Mouse (Mus musculus) retina, postnatal 7 days (tissue): ENCODE measurements around the gene Dnm3.

Experiments used
- DNase-seq: peaks from one replicate; pipeline ENCODE4 v3.0.0-alpha.2; 2012; ENCODE audit warnings: low read depth, low spot score

Gene Dnm3

DNA sequence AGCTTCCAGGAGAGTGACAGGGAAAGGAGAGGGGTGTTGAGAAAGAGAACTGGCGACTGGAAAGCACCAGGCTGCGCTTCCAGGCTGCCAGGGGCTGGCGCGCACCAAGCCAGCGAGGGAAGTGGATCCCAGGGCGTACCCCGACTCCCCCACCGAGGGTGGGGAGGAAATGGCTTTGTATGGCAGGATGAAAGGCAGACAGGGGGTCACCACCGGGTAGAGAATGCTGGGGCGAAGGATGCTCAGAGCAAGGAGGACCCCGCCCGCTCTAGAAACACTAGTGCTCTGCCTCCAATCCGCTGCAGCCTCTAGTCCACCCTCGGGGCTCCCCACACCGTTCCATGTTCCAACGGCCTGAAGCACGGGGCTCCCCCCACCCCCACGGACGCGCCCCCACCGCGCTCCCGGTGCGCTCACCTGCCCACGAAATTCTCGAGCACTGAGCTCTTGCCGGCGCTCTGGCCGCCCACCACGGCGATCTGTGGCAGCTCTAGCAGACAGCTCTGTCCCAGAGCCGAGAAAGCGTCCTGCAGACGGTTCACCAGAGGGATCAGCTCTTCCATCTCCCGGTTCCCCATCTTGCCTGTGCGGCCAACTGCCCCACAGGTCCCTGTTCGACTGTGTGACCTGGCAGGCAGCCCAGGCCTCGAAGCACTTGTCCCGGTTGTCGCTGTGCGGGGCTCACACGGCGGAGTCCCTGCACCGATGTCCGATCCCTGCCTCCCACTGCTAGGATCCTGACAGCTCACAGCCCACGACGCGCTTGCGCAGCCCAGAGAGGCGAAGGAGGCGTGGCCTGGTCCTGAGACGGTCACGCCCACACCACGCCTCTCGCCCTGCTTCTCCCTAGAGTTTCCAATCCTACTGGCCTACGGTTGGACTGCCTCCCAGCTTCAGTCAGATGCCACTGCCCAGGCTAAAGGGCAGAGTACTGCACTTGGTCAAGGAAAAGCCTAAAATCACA is at the start of gene Dnm3:
TSS of gene Dnm3 (minus strand) at position 789 of the 964 bp plus-strand sequence.
- peak; percentile 91 for DNase-seq

DNA sequence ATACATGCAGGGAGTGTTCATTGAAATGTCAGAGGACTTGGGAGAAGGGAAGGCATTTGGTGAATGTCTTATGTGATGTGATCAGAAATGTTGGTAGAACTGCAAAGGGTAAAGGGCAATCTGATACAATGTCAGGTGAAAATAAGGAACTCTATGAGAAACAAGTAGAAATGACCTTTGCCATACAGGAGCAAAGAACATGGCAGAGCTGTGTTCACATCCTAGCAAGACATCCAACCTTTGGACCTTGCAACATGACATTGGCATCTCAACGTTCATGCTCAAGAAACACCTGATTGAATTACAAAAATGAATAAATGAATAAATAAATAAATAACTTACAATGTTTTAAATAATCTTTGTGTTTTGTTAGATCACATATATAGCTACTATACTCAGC is 37.3 kb upstream of the Dnm3 start:
- no peak for DNase-seq

- no peak for DNase-seq
Measured at GRCm38 (mm10) chr1:162510013-162510356, 32.2 kb upstream of the Dnm3 start.

- no peak for DNase-seq
Measured at GRCm38 (mm10) chr1:162509329-162510012, 31.6 kb upstream of the Dnm3 start.

DNA sequence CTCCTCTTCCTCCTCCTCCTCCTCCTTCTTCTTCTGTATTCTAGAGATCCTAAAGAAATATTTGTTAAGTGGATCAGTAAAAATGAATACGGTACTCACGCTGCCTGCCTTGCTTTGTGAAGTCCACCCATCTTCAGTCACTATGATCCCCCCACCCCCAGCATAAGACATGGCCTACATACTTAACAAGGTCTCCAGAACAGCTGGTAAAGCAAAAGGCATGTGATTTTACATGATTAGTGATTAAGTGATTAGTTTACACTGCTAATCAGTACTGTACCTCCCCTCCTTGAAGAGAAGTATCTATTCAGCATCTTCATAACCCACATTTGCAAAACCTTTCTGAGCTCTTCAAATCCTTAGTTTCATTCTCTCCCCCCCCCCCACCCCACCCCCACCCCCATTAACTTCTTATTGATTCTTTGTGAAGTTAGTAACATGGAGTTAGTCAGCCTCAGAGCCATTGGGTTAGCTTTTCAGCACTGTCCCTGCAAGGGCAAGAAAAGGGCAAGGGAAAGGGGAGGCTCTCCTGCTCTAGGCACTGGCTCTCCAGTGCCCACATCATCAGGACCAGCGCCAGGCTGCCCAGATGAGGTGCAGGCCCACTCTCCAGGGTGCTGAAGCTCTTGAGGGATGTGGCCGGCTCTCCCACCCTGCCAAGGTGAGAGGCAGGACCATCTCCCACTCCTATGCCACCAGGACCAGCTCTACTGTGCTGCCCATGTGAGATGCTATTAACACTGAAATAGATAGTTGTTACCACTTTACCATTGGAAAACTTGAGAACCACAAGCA is 30.6 kb upstream of the Dnm3 start:
- DNase-seq, result no peak

DNA sequence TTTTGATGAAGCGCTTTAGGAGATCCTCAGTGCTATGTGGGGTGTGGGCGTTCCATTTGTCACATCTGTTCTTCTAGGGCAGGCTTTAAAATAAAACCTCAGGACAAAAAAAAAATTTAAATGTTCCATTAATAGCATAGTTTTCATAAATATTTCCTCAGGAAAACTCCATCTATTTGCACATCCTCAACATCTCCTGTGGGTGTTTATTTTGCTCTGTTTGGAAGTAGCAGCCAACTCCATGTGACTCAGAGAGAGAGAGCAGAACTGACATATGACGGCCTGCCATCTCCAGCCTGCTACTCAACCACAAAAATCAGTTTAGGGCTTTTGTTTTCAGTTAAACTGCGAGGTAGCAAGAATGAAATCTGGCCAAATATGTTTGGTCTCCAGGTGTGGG is 28.7 kb upstream of the Dnm3 start:
- no peak for DNase-seq

DNA sequence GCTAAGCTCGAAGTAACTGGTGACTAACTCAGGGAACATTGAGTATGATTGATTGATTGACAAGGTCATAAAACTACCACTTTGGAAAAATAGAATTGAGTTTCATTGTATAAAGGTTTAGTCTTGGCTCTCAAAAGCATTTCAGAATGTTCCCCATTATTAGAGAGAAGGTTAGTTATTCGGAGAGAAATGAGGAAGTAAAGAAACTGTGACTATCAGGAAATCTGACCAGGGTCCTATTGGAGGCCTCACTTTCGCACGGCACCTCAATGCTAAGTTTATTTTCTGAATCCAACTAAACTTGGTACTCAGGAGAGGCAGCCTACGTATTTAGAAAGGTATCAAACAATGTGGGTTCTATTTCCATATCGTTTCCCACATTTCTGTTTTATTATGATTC is 27.8 kb upstream of the Dnm3 start:
- no peak for DNase-seq

DNA sequence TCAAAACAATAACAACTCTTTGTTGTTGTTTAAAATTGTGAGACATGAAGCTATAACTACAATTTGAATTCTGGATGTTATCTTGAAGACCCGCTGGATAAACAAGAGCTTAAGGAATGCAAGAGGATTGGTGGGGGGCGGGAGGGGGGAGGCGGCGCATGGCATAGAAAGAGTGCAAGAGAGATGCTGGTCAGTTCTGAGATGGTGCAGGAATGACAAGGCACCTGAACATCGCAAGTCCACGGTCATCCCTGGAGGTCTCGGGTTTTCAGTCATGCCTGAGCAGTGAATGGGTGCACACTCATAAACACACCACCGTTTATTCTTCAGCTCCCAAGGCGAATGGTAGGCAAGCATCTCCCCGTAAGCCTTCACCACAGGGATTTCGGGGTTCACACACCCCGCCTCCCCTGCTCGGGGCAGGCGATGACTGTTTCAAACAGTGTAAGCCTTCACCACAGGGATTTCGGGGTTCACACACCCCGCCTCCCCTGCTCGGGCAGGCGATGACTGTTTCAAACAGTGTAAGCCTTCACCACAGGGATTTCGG is 1.2 kb downstream of the Dnm3 start:
- no peak for DNase-seq

GRCm38 (mm10) chr1:162472949-162473348 is 4.9 kb downstream of the Dnm3 start:
- no peak for DNase-seq

DNA sequence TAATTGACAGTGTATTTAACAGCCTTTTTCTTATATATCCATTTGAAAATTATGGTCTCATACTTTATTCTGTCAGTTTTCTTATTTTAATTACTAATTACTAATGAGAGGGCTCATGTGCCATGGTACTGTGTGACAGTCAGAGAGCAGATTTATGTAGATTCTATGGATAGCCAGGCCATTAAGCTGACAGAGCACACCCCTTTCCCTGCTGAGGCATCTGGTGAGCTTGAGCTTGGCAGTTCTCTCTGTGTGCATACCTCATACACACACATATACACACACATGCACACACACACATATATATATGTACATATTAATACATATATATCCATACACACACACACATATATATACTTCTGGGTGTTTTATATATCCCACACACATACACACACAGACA is 6.7 kb downstream of the Dnm3 start:
- no peak for DNase-seq

- DNase-seq, result no peak
Measured at GRCm38 (mm10) chr1:162469752-162470280, 8.0 kb downstream of the Dnm3 start.

DNA sequence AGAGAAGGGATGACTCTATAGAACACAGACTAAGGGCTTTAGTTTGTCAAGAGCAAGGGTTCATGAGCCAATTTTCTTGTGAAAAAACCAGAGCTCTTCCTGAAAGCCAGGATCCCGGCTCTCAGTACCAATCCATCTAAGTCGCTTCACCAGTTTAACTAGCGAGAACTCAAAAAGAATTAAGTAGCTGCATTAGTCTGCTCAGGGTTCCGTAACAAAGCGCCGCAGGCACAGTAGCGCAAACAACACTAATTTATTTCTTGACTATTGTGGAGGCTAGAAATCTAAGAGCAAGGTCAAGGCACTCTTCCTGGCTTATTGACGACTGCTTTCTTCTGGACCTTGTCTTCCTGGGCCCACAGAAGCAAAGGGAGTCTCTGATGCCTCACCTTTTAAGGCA is 14.2 kb downstream of the Dnm3 start:
- DNase-seq, result no peak

DNA sequence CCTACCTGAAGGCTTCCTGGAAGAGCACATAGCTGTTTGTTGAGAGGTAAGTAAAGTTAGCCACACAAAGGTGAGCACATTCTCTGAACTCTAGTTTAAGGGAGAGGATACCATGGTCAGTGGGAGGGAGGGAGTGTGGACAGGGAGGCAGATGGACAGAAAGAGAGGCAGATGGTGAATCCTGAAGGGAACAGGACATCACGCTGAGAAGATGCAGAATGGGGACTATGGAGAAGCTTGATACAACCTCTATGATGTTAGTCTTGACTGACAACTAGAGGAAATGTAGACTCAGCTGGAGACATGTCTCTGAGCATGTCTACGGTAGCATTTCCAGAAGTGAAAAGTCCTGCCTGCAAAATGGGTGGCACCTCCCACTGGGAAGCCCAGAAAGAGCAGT is 19.1 kb downstream of the Dnm3 start:
- no peak for DNase-seq

GRCm38 (mm10) chr1:162456861-162457260 is 21.0 kb downstream of the Dnm3 start:
- DNase-seq, result no peak

- no peak for DNase-seq
Measured at GRCm38 (mm10) chr1:162456406-162456805, 21.4 kb downstream of the Dnm3 start.

GRCm38 (mm10) chr1:162453578-162453977 is 24.3 kb downstream of the Dnm3 start:
- no peak for DNase-seq

DNA sequence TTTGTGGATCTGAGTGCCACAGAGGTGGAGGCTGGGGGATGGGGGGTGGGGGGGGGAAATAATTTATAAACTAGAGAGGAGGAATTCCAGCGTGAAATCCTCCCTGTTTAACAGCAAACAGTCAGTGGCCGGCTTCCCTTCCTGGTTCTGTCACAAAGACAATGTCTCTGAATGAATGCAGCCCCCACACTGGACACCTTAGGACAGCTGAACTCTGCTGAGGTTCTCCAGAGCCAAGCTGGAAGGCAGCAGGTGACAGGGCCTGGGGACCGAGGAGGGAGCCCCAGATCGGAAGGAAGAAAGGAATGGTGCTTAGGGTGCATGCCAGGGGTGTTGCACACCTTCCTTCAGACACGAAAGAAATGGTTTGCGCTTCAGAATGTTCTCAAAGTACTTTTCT is 24.8 kb downstream of the Dnm3 start:
- DNase-seq, result no peak

DNA sequence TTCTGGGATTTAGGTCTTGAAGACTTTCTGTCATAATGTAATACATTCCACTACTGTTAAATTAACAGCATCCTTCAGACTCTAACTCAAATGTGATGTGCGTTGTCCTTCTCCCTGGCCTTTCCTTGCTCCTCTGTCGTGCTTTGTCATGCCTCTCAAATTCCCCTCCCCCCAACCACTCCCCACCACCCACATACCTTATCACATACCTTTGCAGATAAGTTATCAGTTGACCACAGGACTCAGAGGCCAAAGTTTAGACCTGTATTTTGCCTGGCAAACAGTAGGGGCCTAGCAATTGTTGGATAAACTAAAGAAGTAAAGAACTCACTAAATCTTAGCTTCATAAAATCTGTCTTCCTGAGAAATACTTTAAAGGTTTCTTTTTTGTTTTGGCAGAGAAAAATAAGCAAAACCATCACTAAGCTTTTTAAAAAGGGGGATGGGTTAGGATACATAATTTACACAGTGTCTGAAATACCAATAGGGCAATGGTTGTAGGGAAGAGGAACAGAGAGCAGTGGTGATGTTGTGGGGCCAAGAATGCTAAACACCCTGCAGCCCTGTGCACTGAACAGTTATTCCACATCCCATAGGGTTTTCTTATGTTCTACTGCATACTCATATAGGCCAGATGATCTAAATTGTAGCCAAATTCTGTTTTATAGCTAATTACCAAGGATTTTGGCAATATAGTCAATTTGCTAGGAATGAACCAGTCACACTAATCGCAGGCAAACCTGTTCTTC is 28.5 kb downstream of the Dnm3 start:
- DNase-seq, result no peak

DNA sequence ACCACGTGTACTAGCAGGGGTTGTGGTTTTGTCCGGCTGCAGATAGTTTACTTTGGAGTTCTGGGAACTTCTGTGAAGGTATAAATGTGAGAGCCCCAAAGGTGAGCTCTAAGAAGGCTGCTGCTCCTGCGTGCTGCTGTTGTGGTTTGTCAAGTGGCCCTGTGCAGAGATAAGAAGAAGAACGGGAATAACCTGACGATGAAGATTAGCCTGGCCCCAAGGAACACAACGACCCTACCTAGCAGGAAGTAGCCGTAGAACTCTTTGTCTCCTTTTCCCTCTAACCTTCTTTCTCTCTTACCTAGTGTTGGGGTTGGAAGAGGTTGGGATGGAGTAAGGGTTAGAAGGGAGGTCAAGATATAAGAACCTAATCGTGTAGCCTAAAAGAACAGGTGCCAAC is 33.0 kb downstream of the Dnm3 start:
- no peak for DNase-seq

- no peak for DNase-seq
Measured at GRCm38 (mm10) chr1:162439576-162439975, 38.3 kb downstream of the Dnm3 start.

DNA sequence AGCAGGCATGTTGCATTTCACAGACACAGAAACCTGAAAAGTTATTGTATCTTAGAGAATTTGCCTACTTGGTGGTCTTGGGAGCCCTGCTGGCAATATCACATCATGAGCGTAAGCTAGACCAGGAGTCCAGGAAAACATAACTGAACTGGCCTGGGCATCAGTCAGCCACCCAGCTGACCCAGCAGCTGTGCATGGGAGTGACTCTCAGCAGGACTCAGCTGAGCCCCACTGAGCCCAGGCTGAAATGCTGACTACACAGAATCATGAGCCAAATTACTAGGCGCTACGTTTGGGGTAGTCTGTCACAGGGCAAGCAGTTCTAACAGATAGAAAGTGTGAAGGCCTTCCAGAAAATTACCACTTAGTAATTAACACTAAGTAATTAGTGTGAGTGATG is 41.2 kb downstream of the Dnm3 start:
- DNase-seq, result no peak
